12 mouse cellular contexts compared by ENCODE assay signal in the genomic region with DNA sequence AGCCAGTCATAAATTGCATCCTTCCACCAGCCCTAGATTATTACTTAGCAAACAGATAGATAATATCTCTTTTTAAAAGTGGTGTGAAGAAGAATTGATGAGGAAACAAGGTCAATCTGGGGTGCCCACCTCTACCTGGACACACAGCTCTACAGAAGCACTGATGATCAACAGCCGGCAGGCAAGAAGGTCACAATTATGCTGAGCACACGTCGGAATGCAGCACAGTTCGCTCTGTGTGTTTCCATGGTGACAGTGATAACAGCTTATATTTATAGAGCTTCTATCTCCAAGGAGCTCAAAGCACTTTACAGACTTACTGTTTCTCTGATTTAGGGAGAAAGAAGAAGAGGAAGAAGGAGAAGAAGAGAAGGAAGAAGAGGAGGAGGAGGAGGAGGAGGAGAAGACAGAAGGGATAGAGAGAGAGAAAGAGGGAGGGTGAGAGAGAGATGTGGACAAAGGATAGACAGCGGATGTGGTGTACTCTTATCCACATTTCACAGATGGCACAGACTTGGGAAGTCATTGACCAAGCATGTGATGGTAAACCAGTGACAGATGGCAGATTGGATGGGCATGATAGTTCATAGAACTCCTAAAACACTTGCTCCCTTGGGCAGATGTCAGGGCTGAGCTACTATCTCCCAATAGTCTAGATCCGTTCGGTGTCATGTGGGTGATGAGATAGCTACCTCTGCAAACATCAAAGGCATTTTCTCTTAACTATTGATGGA. TPM values are rescaled to one million over a fixed set of nuclear protein-coding genes. Genes with fewer than 3 reads are reported as not detected.
DNase-seq lines count a peak whose midpoint lies in the region; ATAC-seq and TF ChIP-seq lines count a peak whose summit lies in the region.
"Had no signal": no experiment of that assay in that cellular context is flagged by ENCODE, and none has a peak within 500 bp of the region (broad histone marks: within the 10 kb centered on the region; RNA-seq: fewer than 3 reads in every experiment).

No protein-coding gene starts in this region.

- H3K4me1 ChIP-seq in heart, embryonic 16.5 days (ENCODE audit: control insufficient read depth, insufficient read depth, low read length): peaks cover 17% of the 10 kb centered on the region
- 0 out of 2 replicates have a peak, but pooled peaks cover 8% of the 10 kb centered on the region for H3K4me1 ChIP-seq in hindbrain, postnatal 0 days (ENCODE audit: insufficient read depth, low read length)
- H3K4me1 ChIP-seq in stomach, embryonic 16.5 days (ENCODE audit: control insufficient read depth, insufficient read depth, low read length): no peaks in the 10 kb centered on the region; the same call in 1 of the 2 replicates
- H3K4me1 ChIP-seq: liver, embryonic 15.5 days had no signal

- no peak overlapping the region for H3K9ac ChIP-seq in heart, embryonic 16.5 days (ENCODE audit: low read length)
- H3K9ac ChIP-seq in hindbrain, postnatal 0 days (replicated peaks; ENCODE audit: low read length): no peak overlapping the region
- H3K9ac ChIP-seq in stomach, embryonic 16.5 days (ENCODE audit: low read length): no peak overlapping the region
- H3K9ac ChIP-seq: liver, embryonic 15.5 days had no signal

- no peaks in the 10 kb centered on the region for H3K27me3 ChIP-seq in heart, embryonic 16.5 days (ENCODE audit: control insufficient read depth, insufficient read depth, low read length)
- H3K27me3 ChIP-seq in hindbrain, postnatal 0 days (ENCODE audit: insufficient read depth, low read length): no peaks in the 10 kb centered on the region
- no peaks in the 10 kb centered on the region for H3K27me3 ChIP-seq in stomach, embryonic 16.5 days (ENCODE audit: control insufficient read depth, insufficient read depth, low read length)
- H3K27me3 ChIP-seq: liver, embryonic 15.5 days had no signal

- peak overlapping the region; percentile 78 for H3K27ac ChIP-seq in heart, embryonic 16.5 days (ENCODE audit: low read length)
- H3K27ac ChIP-seq in hindbrain, postnatal 0 days: no peak overlapping the region
- H3K27ac ChIP-seq in stomach, embryonic 16.5 days (ENCODE audit: low read length): no peak overlapping the region
- H3K27ac ChIP-seq: liver, embryonic 15.5 days had no signal

- WGBS in heart, embryonic 16.5 days: 22% methylated on average over 7 of the region's 7 CpGs
- WGBS in hindbrain, postnatal 0 days: 44% methylated on average over 7 of the region's 7 CpGs
- WGBS in stomach, embryonic 16.5 days: 45% methylated on average over 7 of the region's 7 CpGs

- ATAC-seq in heart, embryonic 16.5 days (replicated peaks; ENCODE audit: extremely low read depth, insufficient read depth, low FRiP score): peak; percentile 88
- ATAC-seq in hindbrain, postnatal 0 days: peak; percentile 74
- ATAC-seq in stomach, embryonic 16.5 days (ENCODE audit: insufficient read depth, low FRiP score): 0 out of 2 replicates have a peak, but pooled peaks have one; percentile 19

- TF ChIP-seq CTCF in hindbrain, postnatal 0 days (IDR thresholded peaks at IDR 0.05; ENCODE audit: low read depth): no peak

- no peak overlapping the region for H3K4me3 ChIP-seq in heart, embryonic 16.5 days (ENCODE audit: low read length)
- H3K4me3 ChIP-seq in hindbrain, postnatal 0 days (ENCODE audit: low read length): no peak overlapping the region
- H3K4me3 ChIP-seq in stomach, embryonic 16.5 days (replicated peaks; ENCODE audit: low read length): no peak overlapping the region
- H3K4me3 ChIP-seq: liver, embryonic 15.5 days had no signal

- H3K36me3 ChIP-seq in heart, embryonic 16.5 days (ENCODE audit: control insufficient read depth, insufficient read depth): no peaks in the 10 kb centered on the region
- H3K36me3 ChIP-seq in hindbrain, postnatal 0 days (ENCODE audit: insufficient read depth, low read length): no peaks in the 10 kb centered on the region
- H3K36me3 ChIP-seq in stomach, embryonic 16.5 days (ENCODE audit: control insufficient read depth, insufficient read depth, low read length): no peaks in the 10 kb centered on the region
- H3K36me3 ChIP-seq: liver, embryonic 15.5 days had no signal

- DNase-seq in heart, adult 9 months (ENCODE audit: low spot score in 2 of 2): no peak
- DNase-seq in right cerebral cortex, adult 2 months (ENCODE audit: low spot score in 2 of 2): peak; percentile 38 to 53
- no peak for DNase-seq in right cerebral cortex, postnatal 14 days
- DNase-seq in hindbrain, postnatal 0 days (ENCODE audit: low spot score): peak; percentile 72
- no peak for DNase-seq in spleen, postnatal 4 days (ENCODE audit: low spot score in 2 of 2)
- DNase-seq in cerebellum, adult 11 months: no peak
- DNase-seq: embryo, embryonic 11 days; kidney, adult 9 months; spleen, adult 18-20 months had no signal

- peak overlapping the region; percentile 19 for H3K4me2 ChIP-seq in heart, embryonic 16.5 days (ENCODE audit: low read depth, low read length)
- H3K4me2 ChIP-seq in hindbrain, postnatal 0 days (ENCODE audit: low read depth, low read length): no peak overlapping the region
- no peak overlapping the region for H3K4me2 ChIP-seq in stomach, embryonic 16.5 days (ENCODE audit: low read depth, low read length)
- H3K4me2 ChIP-seq: liver, embryonic 15.5 days had no signal

- no peaks in the 10 kb centered on the region for H3K9me3 ChIP-seq in heart, embryonic 16.5 days (replicated peaks; ENCODE audit: control insufficient read depth, low read length)
- no peaks in the 10 kb centered on the region for H3K9me3 ChIP-seq in hindbrain, postnatal 0 days (ENCODE audit: low read length)
- no peaks in the 10 kb centered on the region for H3K9me3 ChIP-seq in stomach, embryonic 16.5 days (replicated peaks; ENCODE audit: control insufficient read depth, low read length)
- H3K9me3 ChIP-seq: liver, embryonic 15.5 days had no signal

RNA-seq across cellular contexts. Expression of gene Atp1b1, which starts 16.8 kb away (rescaled TPM):
- polyA plus RNA-seq in heart, embryonic 16.5 days (2015; fragmentation: Nextera tagmentation; extraction: Ambion mirVana): 298 and 306 TPM in 2 replicates
- 283 and 393 TPM in 2 replicates for total RNA-seq in hindbrain, postnatal 0 days (2014; rRNA removed)
- 629 and 642 TPM in 2 replicates for polyA plus RNA-seq in hindbrain, postnatal 0 days (2015; fragmentation: Nextera tagmentation; extraction: Ambion mirVana)
- 129 and 135 TPM in 2 replicates for polyA plus RNA-seq in stomach, embryonic 16.5 days (2015; fragmentation: Nextera tagmentation; extraction: Ambion mirVana)

Comparison
In these comparisons a context has a peak if more than half of its experiments do, and no peak if none do; other contexts are left out.
1. DNase-seq: peak in right cerebral cortex, adult 2 months (2 of 2) and hindbrain, postnatal 0 days (single experiment); none in heart, adult 9 months (0 of 2), right cerebral cortex, postnatal 14 days (single experiment), spleen, postnatal 4 days (0 of 2) and cerebellum, adult 11 months (single experiment).
2. ATAC-seq: peak in every context shown above with its lines; median percentile 88 in heart, embryonic 16.5 days; 74 in hindbrain, postnatal 0 days; 19 in stomach, embryonic 16.5 days.